Mouse (Mus musculus) MEL (cell line): ENCODE measurements at regions not wholly inside any gene's neighbourhood (a gene's known extent, or its start where the extent isn't known, plus 50 kb on each side); places are given as distances from the start of the nearest gene placed in this dataset.

Experiments
- DNase-seq: peaks from one replicate; pipeline ENCODE4 v3.0.0; 2011; ENCODE audit warnings: low read depth, low spot score
- H3K27ac ChIP-seq: 2 replicates; pipeline ENCODE4 v1.5.1; 2012; ENCODE audit warnings: low read depth, mild to moderate bottlenecking, control low read depth, low read length, moderate library complexity; ENCODE audit not compliant: control insufficient read depth
- H3K27me3 ChIP-seq, 2 experiments: fragments of 150-350 bp in 1 of 2; sonication (generic) in 1 of 2; 2 replicates each; pipeline ENCODE4 v1.6.1; 2012; ENCODE audit warnings: low read length in 2 of 2, mild to moderate bottlenecking in 2 of 2, improper control_type of control experiment in 1 of 2, moderate library complexity in 1 of 2; ENCODE audit not compliant: insufficient read depth in 2 of 2, control insufficient read depth in 1 of 2
- H3K36me3 ChIP-seq, 2 experiments: 2 replicates each; pipeline ENCODE4 v1.6.1; 2012 to 2014; ENCODE audit warnings: low read length in 2 of 2, improper control_type of control experiment in 1 of 2, inconsistent platforms in 1 of 2, mild to moderate bottlenecking in 1 of 2; ENCODE audit not compliant: insufficient read depth in 2 of 2, control insufficient read depth in 1 of 2
- H3K4me1 ChIP-seq, 2 experiments: fragments of 150-350 bp in 1 of 2; sonication (generic) in 1 of 2; 2 replicates each; pipeline ENCODE4 v1.6.1; 2012; ENCODE audit warnings: low read length in 2 of 2, improper control_type of control experiment in 1 of 2, mild to moderate bottlenecking in 1 of 2; ENCODE audit not compliant: insufficient read depth in 2 of 2, control insufficient read depth in 1 of 2
- H3K4me3 ChIP-seq, 2 experiments: fragments of 150-350 bp in 1 of 2; sonication (generic) in 1 of 2; 2 replicates each; pipeline ENCODE4 v1.5.1; 2012; ENCODE audit warnings: low read depth in 2 of 2, low read length in 2 of 2, mild to moderate bottlenecking in 2 of 2, moderate library complexity in 2 of 2, control low read depth in 1 of 2, improper control_type of control experiment in 1 of 2; ENCODE audit not compliant: control insufficient read depth in 1 of 2, insufficient read depth in 1 of 2
- H3K79me2 ChIP-seq: 2 replicates; pipeline ENCODE4 v1.6.1; 2012; ENCODE audit warnings: mild to moderate bottlenecking, low read length, moderate library complexity; ENCODE audit not compliant: control insufficient read depth, poor library complexity, insufficient read depth
- H3K9ac ChIP-seq: 2 replicates; pipeline ENCODE4 v1.6.1; 2012; ENCODE audit warnings: low read depth, mild to moderate bottlenecking, control low read depth, low read length, moderate library complexity; ENCODE audit not compliant: control insufficient read depth, poor library complexity, severe bottlenecking
- H3K9me3 ChIP-seq: fragments of 150-350 bp; sonication (generic); replicated peaks from 2 replicates; pipeline ENCODE4 v1.6.1; 2012; ENCODE audit warnings: mild to moderate bottlenecking, low read length, improper control_type of control experiment, moderate library complexity; ENCODE audit not compliant: insufficient read depth
- BHLHE40 ChIP-seq: IDR thresholded peaks from 2 replicates; pipeline ENCODE4 v1.6.1; 2012; ENCODE audit warnings: low read depth, mild to moderate bottlenecking, inconsistent platforms, low read length, improper control_type of control experiment, borderline replicate concordance
- GABPA ChIP-seq: IDR thresholded peaks from 2 replicates; pipeline ENCODE4 v1.6.1; 2012; ENCODE audit warnings: low read depth, mild to moderate bottlenecking, inconsistent platforms, low read length, improper control_type of control experiment, moderate library complexity
- GATA1 ChIP-seq: IDR thresholded peaks from 2 replicates; pipeline ENCODE4 v1.6.1; 2011; ENCODE audit warnings: low read depth, low read length, improper control_type of control experiment
- JUND ChIP-seq: IDR thresholded peaks from 2 replicates; pipeline ENCODE4 v1.6.1; 2011; ENCODE audit warnings: low read depth, mild to moderate bottlenecking, improper control_type of control experiment, low read length
- KAT2A ChIP-seq: conservative IDR thresholded peaks from 2 replicates; pipeline ENCODE4 v1.6.1; 2012; ENCODE audit warnings: low read depth, low read length, improper control_type of control experiment, inconsistent platforms
- MAFK ChIP-seq: IDR thresholded peaks from 2 replicates; pipeline ENCODE4 v1.6.1; 2011; ENCODE audit warnings: low read depth, mild to moderate bottlenecking, low read length, improper control_type of control experiment, borderline replicate concordance
- MEF2A ChIP-seq: IDR thresholded peaks from 2 replicates; pipeline ENCODE4 v1.6.1; 2014; ENCODE audit warnings: low read depth, mild to moderate bottlenecking, inconsistent platforms, low read length, improper control_type of control experiment; ENCODE audit not compliant: poor library complexity, insufficient replicate concordance, severe bottlenecking; ENCODE audit errors: extremely low read depth
- MYB ChIP-seq: IDR thresholded peaks from 2 replicates; pipeline ENCODE4 v1.6.1; 2011; ENCODE audit warnings: mild to moderate bottlenecking, low read depth, low read length, improper control_type of control experiment
- MYC ChIP-seq: IDR thresholded peaks from 2 replicates; pipeline ENCODE4 v1.6.1; 2011; ENCODE audit warnings: low read depth, mild to moderate bottlenecking, low read length, improper control_type of control experiment, moderate library complexity
- NELFE ChIP-seq: IDR thresholded peaks from 2 replicates; pipeline ENCODE4 v1.6.1; 2011; ENCODE audit warnings: low read depth, low read length, improper control_type of control experiment
- NRF1 ChIP-seq: IDR thresholded peaks from 2 replicates; pipeline ENCODE4 v1.6.1; 2014; ENCODE audit warnings: low read depth, mild to moderate bottlenecking, inconsistent platforms, low read length, improper control_type of control experiment, moderate library complexity; ENCODE audit not compliant: poor library complexity, insufficient read depth, severe bottlenecking
- POLR2A ChIP-seq, 2 experiments: IDR thresholded peaks; 2 replicates each; pipeline ENCODE4 v1.6.1; 2011 to 2012; ENCODE audit warnings: low read length in 2 of 2, mild to moderate bottlenecking in 2 of 2, control low read depth in 1 of 2, improper control_type of control experiment in 1 of 2, low read depth in 1 of 2, moderate library complexity in 1 of 2; ENCODE audit not compliant: control insufficient read depth in 1 of 2, insufficient read depth in 1 of 2, poor library complexity in 1 of 2
- POLR2AphosphoS5 ChIP-seq: IDR thresholded peaks from 2 replicates; pipeline ENCODE4 v1.6.1; 2012; ENCODE audit warnings: low read depth, borderline replicate concordance, mild to moderate bottlenecking, inconsistent platforms, low read length, moderate library complexity, mixed read lengths
- RAD21 ChIP-seq: IDR thresholded peaks from 2 replicates; pipeline ENCODE4 v1.6.1; 2011; ENCODE audit warnings: mild to moderate bottlenecking, low read depth, low read length, improper control_type of control experiment
- SIN3A ChIP-seq: IDR thresholded peaks from 2 replicates; pipeline ENCODE4 v1.6.1; 2012; ENCODE audit warnings: low read length, improper control_type of control experiment, inconsistent platforms
- SMC3 ChIP-seq: IDR thresholded peaks from 2 replicates; pipeline ENCODE4 v1.6.1; 2011; ENCODE audit warnings: low read depth, low read length, improper control_type of control experiment
- TBP ChIP-seq: IDR thresholded peaks from 2 replicates; pipeline ENCODE4 v1.8.0; 2011; ENCODE audit warnings: low read depth, low read length, improper control_type of control experiment
- UBTF ChIP-seq: IDR thresholded peaks from 2 replicates; pipeline ENCODE4 v1.6.1; 2012; ENCODE audit warnings: low read depth, mild to moderate bottlenecking, inconsistent platforms, low read length, improper control_type of control experiment, moderate library complexity, borderline replicate concordance; ENCODE audit not compliant: insufficient read depth
- USF2 ChIP-seq, 2 experiments: IDR thresholded peaks; 2 replicates each; pipeline ENCODE4 v1.6.1; 2011 to 2012; ENCODE audit warnings: improper control_type of control experiment in 2 of 2, low read length in 2 of 2, borderline replicate concordance in 1 of 2, inconsistent platforms in 1 of 2, low read depth in 1 of 2, mild to moderate bottlenecking in 1 of 2; ENCODE audit not compliant: insufficient read depth in 1 of 2
- ZC3H11A ChIP-seq: IDR thresholded peaks from 2 replicates; pipeline ENCODE4 v1.6.1; 2012; ENCODE audit warnings: low read depth, mild to moderate bottlenecking, inconsistent platforms, low read length, improper control_type of control experiment
- ZKSCAN1 ChIP-seq: IDR thresholded peaks from 2 replicates; pipeline ENCODE4 v1.6.1; 2012; ENCODE audit warnings: low read depth, mild to moderate bottlenecking, inconsistent platforms, low read length, improper control_type of control experiment, moderate library complexity
- ZMIZ1 ChIP-seq: IDR thresholded peaks from 2 replicates; pipeline ENCODE4 v1.6.1; 2012; ENCODE audit warnings: low read depth, mild to moderate bottlenecking, inconsistent platforms, low read length, improper control_type of control experiment, moderate library complexity
- ZNF384 ChIP-seq: IDR thresholded peaks from 2 replicates; pipeline ENCODE4 v1.6.1; 2012; ENCODE audit warnings: low read depth, mild to moderate bottlenecking, inconsistent platforms, low read length, improper control_type of control experiment

DNA sequence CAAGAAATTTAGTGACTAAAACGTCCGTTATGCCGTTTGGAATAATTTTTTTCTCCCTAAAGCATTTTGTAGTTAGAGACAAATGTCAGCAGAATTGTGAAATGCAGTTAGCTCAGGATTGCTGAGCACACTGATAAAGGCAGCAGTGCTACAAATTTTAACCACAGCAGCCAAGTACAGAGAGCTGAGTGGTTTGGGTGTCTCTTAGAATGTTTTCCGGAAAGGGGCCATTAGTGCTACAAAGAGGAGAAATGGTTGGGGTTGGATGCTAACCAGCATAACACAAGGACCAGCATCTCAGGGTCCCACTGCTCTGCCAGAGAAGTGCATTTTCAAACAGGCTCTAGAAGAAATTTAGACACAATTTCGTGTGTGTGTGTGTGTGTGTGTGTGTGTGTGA, 91.2 kb upstream of the Zic1 start:
- Histone ChIP-seq H3K27me3 (no peaks in the 10 kb centered on the region), H3K4me3 (no peak overlapping the region), H3K27ac (no peak overlapping the region), H3K9me3 (no peaks in the 10 kb centered on the region), H3K79me2 (no peaks in the 10 kb centered on the region), H3K36me3 (no peaks in the 10 kb centered on the region), H3K9ac (no peak overlapping the region), H3K4me1 (no peaks in the 10 kb centered on the region)
- TF ChIP-seq MYB, result no peak
- TF ChIP-seq SIN3A, result no peak
- no peak for TF ChIP-seq MYC
- TF ChIP-seq MAFK, result no peak
- no peak for TF ChIP-seq ZMIZ1
- no peak for TF ChIP-seq GATA1
- TF ChIP-seq POLR2AphosphoS5, result no peak
- no peak for TF ChIP-seq RAD21
- TF ChIP-seq USF2 (IDR thresholded peaks at IDR 0.05; ENCODE audit: borderline replicate concordance in 1 of 2, insufficient read depth in 1 of 2, low read depth in 1 of 2, low read length in 2 of 2), result no peak
- no peak for TF ChIP-seq NRF1
- no peak for TF ChIP-seq TBP
- TF ChIP-seq JUND, result no peak
- TF ChIP-seq UBTF, result no peak
- no peak for TF ChIP-seq POLR2A (IDR thresholded peaks at IDR 0.05; ENCODE audit: control insufficient read depth in 1 of 2, insufficient read depth in 1 of 2, low read depth in 1 of 2, low read length in 2 of 2, poor library complexity in 1 of 2)
- TF ChIP-seq ZNF384, result no peak
- TF ChIP-seq NELFE, result no peak
- no peak for DNase-seq

- H3K27me3 ChIP-seq, result no peaks in the 10 kb centered on the region
Measured at GRCm38 (mm10) chr9:91456253-91456823, 90.7 kb upstream of the Zic1 start.

More at GRCm38 (mm10) chr9:91456253-91456823, 90.7 kb upstream of the Zic1 start:
- no peak overlapping the region for H3K9ac ChIP-seq
- no peak overlapping the region for H3K4me3 ChIP-seq
- H3K9me3 ChIP-seq, result no peaks in the 10 kb centered on the region
- DNase-seq, result no peak
- TF ChIP-seq RAD21 (no peak), GABPA (no peak), MAFK (no peak), SIN3A (no peak), BHLHE40 (no peak), MEF2A (no peak), KAT2A (no peak), ZKSCAN1 (no peak), POLR2A (IDR thresholded peaks at IDR 0.05; ENCODE audit: control insufficient read depth in 1 of 2, insufficient read depth in 1 of 2, low read depth in 1 of 2, low read length in 2 of 2, poor library complexity in 1 of 2) (no peak), ZC3H11A (no peak), SMC3 (no peak)
- H3K36me3 ChIP-seq, result no peaks in the 10 kb centered on the region
- H3K79me2 ChIP-seq, result no peaks in the 10 kb centered on the region
- H3K27ac ChIP-seq, result no peak overlapping the region
- H3K4me1 ChIP-seq, result no peaks in the 10 kb centered on the region
